Mouse (Mus musculus): ENCODE measurements around the gene Inha.

Gene Inha

DNA sequence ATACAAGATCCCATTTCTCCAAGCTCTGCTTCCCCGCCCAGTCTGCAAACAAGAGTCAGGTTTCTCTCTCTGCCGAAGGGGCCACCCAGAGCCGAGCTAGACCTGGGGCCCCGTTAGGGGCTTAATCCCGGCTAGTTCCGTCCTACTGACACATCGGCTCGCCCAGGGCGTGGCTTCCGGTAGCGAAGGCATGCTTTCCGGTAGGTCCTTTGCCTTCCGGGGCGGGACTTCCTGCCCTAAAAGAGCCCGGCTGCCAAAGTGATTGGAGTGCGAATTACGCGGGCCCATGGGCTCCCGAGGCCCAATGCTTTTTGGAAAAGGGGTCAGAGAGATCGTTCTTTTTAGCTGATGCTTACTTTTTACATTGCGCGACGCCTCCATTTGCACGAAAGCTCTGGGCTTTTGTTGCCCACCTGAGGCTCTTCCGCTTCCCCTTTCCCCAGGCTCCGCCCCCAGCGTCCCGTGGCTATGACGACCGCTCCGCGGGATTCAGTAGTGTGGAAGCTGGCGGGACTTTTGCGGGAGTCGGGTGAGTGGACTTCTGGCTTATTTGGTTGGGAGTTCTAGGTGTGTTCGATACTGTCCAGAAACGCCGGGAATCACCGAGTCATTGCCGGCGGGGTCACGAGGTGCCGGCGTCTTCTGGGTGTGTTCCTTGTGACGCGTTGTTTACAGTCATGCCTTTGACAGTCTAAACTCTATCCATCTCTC, 14.6 kb downstream of the Inha start, which contains the start of gene Stk11ip:
TSS of gene Stk11ip (plus strand) at position 209 of the 711 bp plus-strand sequence.
- DNase-seq (ENCODE audit: low spot score): peak; percentile 89

GRCm38 (mm10) chr1:75524679-75525078, 17.8 kb downstream of the Inha start:
- no peak for DNase-seq (ENCODE audit: low spot score)

GRCm38 (mm10) chr1:75530546-75530945, 23.7 kb downstream of the Inha start:
- no peak for DNase-seq (ENCODE audit: low spot score)

- DNase-seq (ENCODE audit: low spot score): no peak
Measured at GRCm38 (mm10) chr1:75532280-75533172, 25.6 kb downstream of the Inha start.

GRCm38 (mm10) chr1:75533325-75534252, 26.7 kb downstream of the Inha start:
- DNase-seq (ENCODE audit: low spot score): no peak

GRCm38 (mm10) chr1:75537587-75537986, 30.7 kb downstream of the Inha start:
- no peak for DNase-seq (ENCODE audit: low spot score)

- no peak for DNase-seq (ENCODE audit: low spot score)
Measured at GRCm38 (mm10) chr1:75538597-75539190, 31.8 kb downstream of the Inha start.

- no peak for DNase-seq (ENCODE audit: low spot score)
Measured at GRCm38 (mm10) chr1:75541496-75541895, 34.6 kb downstream of the Inha start.

- DNase-seq (ENCODE audit: low spot score): no peak
Measured at GRCm38 (mm10) chr1:75544351-75544750, 37.5 kb downstream of the Inha start.

DNA sequence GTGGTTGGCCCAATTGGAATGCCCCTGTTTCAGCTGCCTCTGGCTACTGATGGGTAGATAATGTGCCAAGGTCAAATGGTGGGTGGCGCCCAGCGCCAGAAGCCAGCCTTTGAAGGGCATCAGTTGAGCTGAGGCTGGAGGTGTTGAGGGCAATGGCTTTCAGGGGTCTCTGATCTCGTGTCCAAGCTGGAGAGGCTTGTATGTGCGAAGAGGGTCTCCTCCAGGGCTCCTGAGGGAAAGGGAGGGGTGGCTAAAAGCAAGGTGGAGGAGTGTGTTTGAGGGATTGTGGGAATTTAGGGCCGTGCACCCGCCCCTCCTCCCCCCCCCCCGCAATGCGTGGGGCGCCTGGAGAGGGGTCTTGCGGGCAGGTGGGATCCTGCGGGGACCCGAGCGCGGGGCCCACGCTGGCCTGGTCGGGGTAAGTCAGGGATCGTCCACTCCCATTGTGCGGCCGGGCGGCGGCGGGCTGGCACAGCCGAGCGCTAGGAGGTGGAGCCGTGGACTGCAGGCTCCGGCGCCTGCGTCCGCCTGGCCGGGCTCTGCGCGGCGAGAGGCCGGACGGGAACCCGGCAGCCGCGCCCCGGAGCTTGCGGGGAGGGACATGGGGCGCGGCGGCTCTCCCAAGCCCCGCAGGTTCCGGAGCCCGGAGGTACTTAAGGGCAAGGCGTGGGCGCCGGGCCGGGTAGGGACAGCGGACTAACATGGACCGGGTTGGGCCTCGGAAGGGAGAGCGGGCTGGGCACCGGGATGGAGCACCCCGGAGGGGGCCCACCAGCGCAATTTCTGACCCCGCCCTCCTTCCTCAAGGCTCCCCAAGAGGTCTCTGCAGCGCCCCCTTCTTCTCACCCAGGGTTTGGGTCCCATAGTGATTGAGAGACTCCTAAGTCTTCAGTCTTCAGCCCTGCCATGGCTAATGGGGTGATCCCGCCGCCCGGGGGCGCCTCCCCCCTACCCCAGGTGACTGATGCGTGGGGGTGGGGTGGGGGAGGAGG, 39.4 kb downstream of the Inha start, which contains the start of gene Slc4a3:
TSS of gene Slc4a3 (plus strand) at position 302 of the 992 bp plus-strand sequence.
- no peak for DNase-seq (ENCODE audit: low spot score)

GRCm38 (mm10) chr1:75547351-75547750, 40.5 kb downstream of the Inha start:
- no peak for DNase-seq (ENCODE audit: low spot score)

- no peak for DNase-seq (ENCODE audit: low spot score)
Measured at GRCm38 (mm10) chr1:75548083-75548482, 41.2 kb downstream of the Inha start.

- DNase-seq (ENCODE audit: low spot score): no peak
Measured at GRCm38 (mm10) chr1:75548871-75549270, 42.0 kb downstream of the Inha start.

GRCm38 (mm10) chr1:75549289-75550279, 42.7 kb downstream of the Inha start:
- no peak for DNase-seq (ENCODE audit: low spot score)

- no peak for DNase-seq (ENCODE audit: low spot score)
Measured at GRCm38 (mm10) chr1:75550586-75550985, 43.7 kb downstream of the Inha start.

- DNase-seq (ENCODE audit: low spot score): no peak
Measured at GRCm38 (mm10) chr1:75555680-75556079, 48.8 kb downstream of the Inha start.

DNA sequence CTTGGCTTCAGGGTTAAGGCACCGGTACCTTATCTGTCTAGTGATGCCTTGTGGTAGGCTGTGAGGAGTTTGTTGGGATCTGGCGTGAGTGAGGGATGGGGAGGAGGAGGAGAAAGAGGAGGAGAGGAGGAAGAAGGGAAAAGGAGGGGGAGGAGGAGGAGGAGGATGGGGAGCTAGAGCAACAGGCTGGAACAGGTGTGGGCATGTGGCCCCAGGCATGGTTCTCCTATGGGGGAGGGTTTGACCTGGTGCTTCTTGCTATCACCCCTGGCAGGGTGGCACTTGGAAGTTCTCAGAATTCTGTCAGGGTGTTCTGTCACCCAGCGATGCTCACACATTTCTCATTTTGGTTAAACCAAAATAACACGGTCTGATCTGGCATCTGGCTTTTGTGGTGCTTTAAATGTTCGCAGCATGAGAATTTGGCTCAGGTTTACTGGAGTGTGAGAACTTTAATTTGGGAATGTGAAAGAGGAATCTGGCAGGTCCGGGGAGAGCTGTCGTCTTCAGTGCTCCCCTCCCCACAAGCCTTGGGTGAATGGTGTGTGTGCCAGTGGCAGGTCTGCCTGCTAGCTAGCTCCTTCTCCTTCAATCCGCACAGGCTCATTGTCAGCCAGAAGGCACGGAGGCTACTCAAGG, 49.4 kb downstream of the Inha start:
- DNase-seq (ENCODE audit: low spot score): no peak

DNA sequence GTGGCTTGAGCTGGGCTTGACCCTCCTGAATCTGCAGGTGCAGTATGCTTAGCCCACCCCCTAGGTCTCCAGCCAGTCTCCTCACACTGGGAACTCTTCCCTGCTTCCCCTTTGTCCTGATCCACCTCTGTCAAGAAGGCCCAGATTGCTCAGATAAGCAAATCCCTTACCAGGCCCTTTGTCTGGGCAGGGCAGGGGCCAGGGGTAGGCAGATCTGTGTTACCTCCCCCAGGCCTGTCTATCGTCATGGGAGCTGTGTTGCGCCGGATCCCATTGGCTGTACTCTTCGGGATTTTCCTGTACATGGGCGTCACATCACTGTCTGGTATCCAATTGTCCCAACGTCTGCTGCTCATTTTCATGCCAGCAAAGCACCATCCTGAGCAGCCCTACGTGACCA, 50.2 kb downstream of the Inha start:
- DNase-seq (ENCODE audit: low spot score): no peak

Measured in layer of hippocampus, adult 9-10 months (tissue).